In the genomic region with DNA sequence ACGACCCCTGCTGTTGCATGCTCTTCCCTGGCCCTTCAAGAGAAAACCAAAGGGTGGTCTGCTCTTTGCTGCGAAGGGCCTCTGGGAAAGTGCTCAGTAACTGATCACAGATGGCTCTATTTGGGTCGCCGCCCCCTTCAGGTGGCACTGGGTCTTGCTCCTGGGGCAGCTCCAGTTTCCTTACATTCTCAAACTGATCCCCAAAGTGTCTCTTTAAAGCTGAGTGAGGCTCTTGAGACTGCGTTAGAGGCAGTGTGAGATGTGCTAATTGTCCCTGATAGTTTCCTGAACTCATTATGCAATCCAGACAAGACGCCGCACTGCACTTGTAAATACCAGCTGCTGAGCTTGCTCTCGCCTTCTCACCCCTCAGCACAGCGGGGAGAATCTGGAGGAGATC, we compare ENCODE assay signal across 8 mouse cellular contexts. TPM values are rescaled to one million over a fixed set of nuclear protein-coding genes. Genes with fewer than 3 reads are reported as not detected.
DNase-seq lines count a peak whose midpoint lies in the region; ATAC-seq and TF ChIP-seq lines count a peak whose summit lies in the region.

No protein-coding gene starts in this region.

- H3K36me3 ChIP-seq in heart, embryonic 15.5 days = peaks cover 11% of the 10 kb centered on the region
- no peaks in the 10 kb centered on the region for H3K36me3 ChIP-seq in spleen, adult 2 months (ENCODE audit: control insufficient read depth, insufficient read depth, low read length)
- peaks cover 91% of the 10 kb centered on the region for H3K36me3 ChIP-seq in forebrain, embryonic 10.5 days (replicated peaks)

- DNase-seq in heart, adult 18-20 months = no peak
- no peak for DNase-seq in spleen, adult 2 months (ENCODE audit: low read depth in 1 of 2, low spot score in 2 of 2)
- no peak for DNase-seq in spleen, postnatal 36 days (ENCODE audit: low spot score in 2 of 2)
- peak; percentile 30 for DNase-seq in forebrain, embryonic 10.5 days (ENCODE audit: extremely low spot score, low spot score)
- DNase-seq in retina, postnatal 1 day = peak; percentile 65
- DNase-seq in layer of hippocampus, adult 8-10 months (ENCODE audit: low spot score in 2 of 2) = no peak
- DNase-seq in left cerebral cortex, adult 18-20 months (ENCODE audit: low spot score in 2 of 2) = no peak

- H3K27me3 ChIP-seq in heart, embryonic 15.5 days = no peaks in the 10 kb centered on the region
- no peaks in the 10 kb centered on the region for H3K27me3 ChIP-seq in spleen, adult 2 months (ENCODE audit: control insufficient read depth, insufficient read depth, low read length)
- no peaks in the 10 kb centered on the region for H3K27me3 ChIP-seq in forebrain, embryonic 10.5 days (ENCODE audit: poor library complexity, severe bottlenecking)

- H3K4me3 ChIP-seq in heart, embryonic 15.5 days = no peak overlapping the region
- H3K4me3 ChIP-seq in spleen, adult 2 months (ENCODE audit: extremely low read depth, insufficient read depth, insufficient read length) = no peak overlapping the region
- peak overlapping the region; percentile 4; the same call in 1 of the 2 replicates for H3K4me3 ChIP-seq in forebrain, embryonic 10.5 days

- TF ChIP-seq POLR2A in spleen, adult 2 months (IDR thresholded peaks at IDR 0.05; ENCODE audit: low read depth, low read length) = no peak

- TF ChIP-seq CTCF in spleen, adult 2 months (IDR thresholded peaks at IDR 0.05; ENCODE audit: extremely low read depth, insufficient read depth, insufficient read length, insufficient replicate concordance) = peak; percentile 16; the same call in 1 of the 2 replicates

- peaks cover 20% of the 10 kb centered on the region for H3K4me1 ChIP-seq in heart, embryonic 15.5 days (replicated peaks)
- no peaks in the 10 kb centered on the region for H3K4me1 ChIP-seq in spleen, adult 2 months (ENCODE audit: control insufficient read depth, insufficient read depth, insufficient read length)
- H3K4me1 ChIP-seq in forebrain, embryonic 10.5 days = peaks cover 19% of the 10 kb centered on the region

- H3K27ac ChIP-seq in heart, embryonic 15.5 days = no peak overlapping the region
- no peak overlapping the region for H3K27ac ChIP-seq in spleen, adult 2 months (ENCODE audit: insufficient read depth, low read length)
- 0 out of 2 replicates have a peak overlapping the region, but pooled peaks have one; percentile 40 for H3K27ac ChIP-seq in forebrain, embryonic 10.5 days

- 43% methylated on average over 9 of the region's 9 CpGs for WGBS in heart, embryonic 15.5 days
- WGBS in spleen, adult 2 months = 89% methylated on average over 9 of the region's 9 CpGs
- WGBS in forebrain, embryonic 10.5 days = 44% methylated on average over 9 of the region's 9 CpGs

- no peak overlapping the region for H3K9ac ChIP-seq in heart, embryonic 15.5 days

- no peaks in the 10 kb centered on the region for H3K9me3 ChIP-seq in heart, embryonic 15.5 days (replicated peaks)
- no peaks in the 10 kb centered on the region for H3K9me3 ChIP-seq in forebrain, embryonic 10.5 days

- ATAC-seq in heart, embryonic 15.5 days (replicated peaks; ENCODE audit: insufficient number of reproducible peaks, insufficient read depth, low FRiP score, low read depth) = no peak

- 0 out of 2 replicates have a peak overlapping the region, but pooled peaks have one; percentile 8 for H3K4me2 ChIP-seq in heart, embryonic 15.5 days

RNA-seq across cellular contexts. Expression of a gene that starts 8.8 kb away (rescaled TPM):
- polyA plus RNA-seq in heart, embryonic 15.5 days (2015; fragmentation: Nextera tagmentation; extraction: Ambion mirVana) = 8.3 and 12.7 TPM in 2 replicates
- total RNA-seq in heart, adult 18-20 months (2021) = under 1 TPM; 0.22 to 0.28 TPM
- 1.9 and 4.5 TPM in 2 replicates for polyA plus RNA-seq in spleen, adult 2 months (2012; rRNA removed)
- polyA plus RNA-seq in forebrain, embryonic 10.5 days (2016; fragmentation: Nextera tagmentation; extraction: Ambion mirVana) = 27.3 TPM in 2 replicates
- total RNA-seq in layer of hippocampus, adult 8-10 months (2022) = 1 to 10 TPM in 1 of 4 experiments, under 1 TPM in 3; 0.62 to 1.2 (median 0.64) TPM
- total RNA-seq in left cerebral cortex, adult 18-20 months (2021) = 1 to 10 TPM; 1.0 to 2.3 TPM

RNA-seq across cellular contexts. Expression of a gene that starts 11.0 kb away (rescaled TPM):
- 0.05 and 0.06 TPM in 2 replicates for polyA plus RNA-seq in heart, embryonic 15.5 days (2015; fragmentation: Nextera tagmentation; extraction: Ambion mirVana)
- 1 to 10 TPM; 1.2 TPM for total RNA-seq in heart, adult 18-20 months (2021)
- polyA plus RNA-seq in spleen, adult 2 months (2012; rRNA removed) = 0.13 and 0.19 TPM in 2 replicates
- 0.05 and 0.06 TPM in 2 replicates for polyA plus RNA-seq in forebrain, embryonic 10.5 days (2016; fragmentation: Nextera tagmentation; extraction: Ambion mirVana)
- total RNA-seq in layer of hippocampus, adult 8-10 months (2022) = 1 to 10 TPM; 2.1 to 2.4 (median 2.2) TPM
- 1 to 10 TPM; 2.2 to 2.9 TPM for total RNA-seq in left cerebral cortex, adult 18-20 months (2021)

RNA-seq across cellular contexts. Expression of a gene that starts 27.2 kb away (rescaled TPM):
- polyA plus RNA-seq in heart, embryonic 15.5 days (2015; fragmentation: Nextera tagmentation; extraction: Ambion mirVana) = 36.4 and 43.1 TPM in 2 replicates
- 10 to 100 TPM; 24.4 to 26.7 TPM for total RNA-seq in heart, adult 18-20 months (2021)
- polyA plus RNA-seq in spleen, adult 2 months (2012; rRNA removed) = 31.6 and 41.1 TPM in 2 replicates
- polyA plus RNA-seq in forebrain, embryonic 10.5 days (2016; fragmentation: Nextera tagmentation; extraction: Ambion mirVana) = 44.9 and 46.0 TPM in 2 replicates
- total RNA-seq in layer of hippocampus, adult 8-10 months (2022) = 10 to 100 TPM; 61.4 to 72.0 (median 67.7) TPM
- 10 to 100 TPM; 65.1 to 71.0 TPM for total RNA-seq in left cerebral cortex, adult 18-20 months (2021)

RNA-seq across cellular contexts. Expression of a gene that starts 27.5 kb away (rescaled TPM):
- 76.7 and 86.8 TPM in 2 replicates for polyA plus RNA-seq in heart, embryonic 15.5 days (2015; fragmentation: Nextera tagmentation; extraction: Ambion mirVana)
- total RNA-seq in heart, adult 18-20 months (2021) = 100 to 1,000 TPM; 115 to 117 TPM
- polyA plus RNA-seq in spleen, adult 2 months (2012; rRNA removed) = 71.9 and 97.7 TPM in 2 replicates
- polyA plus RNA-seq in forebrain, embryonic 10.5 days (2016; fragmentation: Nextera tagmentation; extraction: Ambion mirVana) = 39.8 and 44.6 TPM in 2 replicates
- total RNA-seq in layer of hippocampus, adult 8-10 months (2022) = 100 to 1,000 TPM; 219 to 252 (median 232) TPM
- total RNA-seq in left cerebral cortex, adult 18-20 months (2021) = 100 to 1,000 TPM; 298 to 303 TPM

RNA-seq across cellular contexts. Expression of a gene that starts 38.9 kb away (rescaled TPM):
- polyA plus RNA-seq in heart, embryonic 15.5 days (2015; fragmentation: Nextera tagmentation; extraction: Ambion mirVana) = 6.8 and 8.9 TPM in 2 replicates
- total RNA-seq in heart, adult 18-20 months (2021) = 10 to 100 TPM; 19.2 to 22.6 TPM
- polyA plus RNA-seq in spleen, adult 2 months (2012; rRNA removed) = 39.8 and 45.1 TPM in 2 replicates
- polyA plus RNA-seq in forebrain, embryonic 10.5 days (2016; fragmentation: Nextera tagmentation; extraction: Ambion mirVana) = 14.1 and 15.6 TPM in 2 replicates
- 100 to 1,000 TPM; 153 to 169 (median 157) TPM for total RNA-seq in layer of hippocampus, adult 8-10 months (2022)
- 100 to 1,000 TPM; 224 to 230 TPM for total RNA-seq in left cerebral cortex, adult 18-20 months (2021)

Comparison
In these comparisons a context has a peak if more than half of its experiments do, and no peak if none do; other contexts are left out.
1. DNase-seq: peak in forebrain, embryonic 10.5 days (single experiment) and retina, postnatal 1 day (single experiment); none in heart, adult 18-20 months (0 of 2), spleen, adult 2 months (0 of 2), spleen, postnatal 36 days (0 of 2), layer of hippocampus, adult 8-10 months (0 of 2) and left cerebral cortex, adult 18-20 months (0 of 2).